Mouse (Mus musculus) left cerebral cortex, adult 11 months (tissue): ENCODE measurements around the gene Anxa6.

Experiments
- DNase-seq: peaks from one replicate; pipeline ENCODE4 v3.0.0; 2022; ENCODE audit warnings: low spot score

Anxa6 gene

DNA sequence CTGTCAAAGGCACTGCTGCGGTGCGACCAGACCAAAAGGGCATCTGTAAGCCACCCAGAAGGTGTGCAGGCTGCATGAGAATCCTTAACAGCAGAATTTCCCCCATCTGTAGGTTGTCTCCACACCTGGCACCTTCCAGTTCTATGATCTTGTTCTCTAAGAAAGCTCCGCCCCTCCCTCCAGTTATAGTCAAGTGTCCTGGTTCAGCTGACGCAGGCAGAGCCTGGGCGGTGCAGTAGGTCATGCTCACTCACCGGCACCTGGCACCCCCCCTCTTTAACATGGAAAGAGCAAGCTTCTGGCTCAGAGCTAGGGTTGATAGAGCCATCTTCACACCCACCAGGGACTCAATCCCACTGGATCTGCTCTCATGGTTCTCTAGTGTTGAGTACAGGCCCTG, 104.0 kb downstream of the Anxa6 start:
- no peak for DNase-seq
